Mouse (Mus musculus) gastrocnemius, adult 2 months (tissue): Measurements from ENCODE around the gene Xpa. TPM values are rescaled to one million over a fixed set of nuclear protein-coding genes. Genes with fewer than 3 reads are reported as not detected.
A peak's percentile ranks its signal among the peaks of the same experiment; 100 is the strongest.
"Not testable (repeated sequence)": the region's sequence is repeated elsewhere in the genome, so short reads cannot be mapped to it uniquely, and the experiment has no call there.

Experiments used
- DNase-seq: peaks from one replicate; pipeline ENCODE4 v3.0.0; 2022
- H3K27ac ChIP-seq: fragments of 200-600 bp; 2 replicates; pipeline ENCODE4 v1.8.1; 2022; ENCODE audit warnings: mild to moderate bottlenecking
- H3K4me3 ChIP-seq: fragments of 200-600 bp; 2 replicates; pipeline ENCODE4 v1.8.1; 2022; ENCODE audit warnings: mild to moderate bottlenecking, moderate library complexity
- CTCF ChIP-seq: fragments of 200-600 bp; IDR thresholded peaks from 2 replicates; pipeline ENCODE4 v1.8.1; 2022; ENCODE audit warnings: antibody characterized with exemption, mild to moderate bottlenecking, moderate library complexity
- intact Hi-C: fragments of 180-260 bp; cut with DNase I; formaldehyde crosslinking; loops from one replicate; pipeline ENCODE4 v1.15.1; 2025
- long read RNA-seq, 2 experiments: library from polyadenylated mRNA; stranded (forward); transcript quantifications; one replicate each; pipeline ENCODE4 v2.0.0; 2021
- total RNA-seq, 2 experiments: library from RNA; stranded (reverse); gene quantifications; 2 replicates each; pipeline ENCODE4 v1.2.3; 2021

Gene Xpa
- 1 to 10 TPM; 6.0 to 6.9 TPM for total RNA-seq
- long read RNA-seq, experiment 1, partial matches to known transcripts, result 0 of 4 reads
- long read RNA-seq, experiment 1, other reads (novel, unspliced or antisense), result 2 of 4 reads
- long read RNA-seq, experiment 2, partial matches to known transcripts, result 0 of 4 reads
- long read RNA-seq, experiment 2, other reads (novel, unspliced or antisense), result 0 of 4 reads

DNA sequence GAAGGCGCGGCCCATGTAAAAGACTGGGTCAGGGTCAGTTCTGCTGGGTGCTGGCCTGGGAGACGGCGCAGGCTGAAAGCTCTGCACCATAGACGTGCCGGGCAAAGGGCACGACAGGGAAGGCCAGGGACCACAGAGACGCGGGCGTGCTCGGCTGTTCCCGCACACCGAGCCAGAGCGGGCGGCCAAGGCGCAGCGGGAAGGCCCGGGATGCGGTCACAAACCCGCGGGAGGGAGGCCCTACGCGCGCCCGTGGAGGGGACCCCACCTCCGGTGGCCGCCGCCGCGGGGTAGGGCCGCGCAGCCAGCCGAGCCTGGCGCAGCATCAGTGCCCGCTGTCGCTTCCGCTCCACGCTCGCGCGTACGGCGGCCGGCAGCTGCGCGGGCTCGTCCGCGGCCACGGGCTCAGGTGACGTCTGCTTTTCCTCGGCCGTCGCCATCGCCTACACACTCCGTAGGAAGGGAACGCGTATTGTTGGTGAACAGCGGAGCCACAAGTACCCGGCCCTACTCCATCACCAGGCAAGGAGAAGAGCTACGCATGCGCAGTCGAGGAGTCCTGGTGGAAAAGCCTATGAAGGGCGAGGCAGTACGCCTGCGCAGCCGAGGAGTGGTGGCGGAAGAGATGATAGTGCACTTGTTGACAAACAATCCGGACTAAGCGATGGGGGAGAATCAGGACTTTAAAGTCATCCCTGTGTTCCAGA lies at the start of gene Xpa:
TSS of gene Xpa (minus strand) at position 531 of the 707 bp plus-strand sequence.
- Histone ChIP-seq H3K27ac (peak within 1 kb of the TSS; percentile 92), H3K4me3 (peak within 1 kb of the TSS; percentile 97)
- intact Hi-C loops, result loop anchor here (10.0 kb wide), 2 partner anchors 269 to 459 kb away; partner anchors contain the start of gene Tbc1d2
- TF ChIP-seq CTCF, result no peak
- peak; percentile 97 for DNase-seq

DNA sequence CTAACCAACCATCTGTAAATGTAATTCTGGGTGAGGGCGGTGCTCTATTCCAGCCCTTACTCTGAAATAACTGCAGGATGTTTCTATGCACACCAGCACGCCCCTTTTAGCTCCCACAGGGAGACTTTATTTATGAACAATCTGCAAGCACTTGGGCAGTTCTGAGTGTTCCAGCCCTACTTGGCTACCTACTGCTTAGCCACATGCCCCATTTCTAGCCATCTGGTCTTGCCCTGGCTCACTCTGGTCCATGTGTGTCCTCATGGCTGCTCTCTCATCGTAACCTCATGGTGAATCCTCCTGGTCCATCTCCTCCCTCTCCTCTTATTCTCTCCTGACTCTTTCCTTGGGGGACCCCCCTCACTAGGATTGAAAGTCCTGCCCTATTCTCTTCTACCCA lies 39.8 kb upstream of the Xpa start:
- DNase-seq, result no peak
- H3K27ac ChIP-seq, result no peak overlapping the region
- no peak overlapping the region for H3K4me3 ChIP-seq
- no peak for TF ChIP-seq CTCF
- intact Hi-C loops, result no loop called here

DNA sequence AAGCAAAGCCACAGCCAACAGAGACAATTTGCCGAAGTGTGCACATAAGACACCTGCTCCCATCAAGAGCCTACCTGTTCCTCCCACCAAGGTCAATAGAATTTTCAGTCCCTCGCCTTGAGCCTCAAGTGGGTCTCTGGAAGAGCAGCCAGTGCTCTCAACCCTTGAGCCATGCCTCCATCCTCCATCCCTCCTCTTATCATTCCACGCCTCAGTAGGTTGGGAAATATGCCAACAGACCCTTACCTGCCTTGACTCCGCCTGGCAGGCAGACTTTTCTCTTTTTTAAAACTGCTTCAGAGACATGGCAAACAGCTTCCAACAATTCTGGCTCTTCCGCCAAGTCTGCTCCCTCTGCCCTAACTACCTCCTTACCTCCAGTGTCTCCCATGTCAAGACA lies 38.6 kb upstream of the Xpa start:
- no peak overlapping the region for H3K27ac ChIP-seq
- H3K4me3 ChIP-seq, result no peak overlapping the region
- DNase-seq, result no peak
- intact Hi-C loops, result no loop called here
- no peak for TF ChIP-seq CTCF

DNA sequence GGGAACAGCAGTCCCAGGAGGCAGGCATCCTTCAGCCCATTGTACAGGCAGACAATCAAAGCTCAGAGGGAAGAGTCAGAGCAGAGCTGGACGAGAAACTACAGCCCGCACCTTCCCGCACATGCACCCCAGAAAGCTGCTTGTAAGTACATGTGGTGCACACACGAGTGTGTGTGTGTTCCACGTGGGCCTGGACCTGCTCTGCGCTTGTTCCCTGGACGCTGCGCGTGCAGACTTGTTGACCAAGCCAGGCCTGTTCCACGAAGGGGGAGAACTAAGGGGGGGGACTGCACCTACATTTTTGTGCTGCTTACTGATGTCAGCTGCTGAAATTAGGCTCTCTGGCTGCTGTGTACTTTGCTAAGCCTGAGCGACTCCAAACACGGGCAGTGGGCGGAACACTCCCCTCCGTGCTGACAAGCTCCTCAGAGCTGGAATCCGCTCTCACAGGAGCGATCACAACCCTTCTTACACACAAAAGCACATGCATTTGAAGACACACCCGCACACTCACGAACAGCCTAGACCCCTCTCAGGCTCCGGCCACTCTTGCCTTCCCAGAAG lies 30.9 kb upstream of the Xpa start:
- Histone ChIP-seq H3K27ac (no peak overlapping the region), H3K4me3 (no peak overlapping the region)
- intact Hi-C loops, result no loop called here
- TF ChIP-seq CTCF, result no peak
- no peak for DNase-seq

DNA sequence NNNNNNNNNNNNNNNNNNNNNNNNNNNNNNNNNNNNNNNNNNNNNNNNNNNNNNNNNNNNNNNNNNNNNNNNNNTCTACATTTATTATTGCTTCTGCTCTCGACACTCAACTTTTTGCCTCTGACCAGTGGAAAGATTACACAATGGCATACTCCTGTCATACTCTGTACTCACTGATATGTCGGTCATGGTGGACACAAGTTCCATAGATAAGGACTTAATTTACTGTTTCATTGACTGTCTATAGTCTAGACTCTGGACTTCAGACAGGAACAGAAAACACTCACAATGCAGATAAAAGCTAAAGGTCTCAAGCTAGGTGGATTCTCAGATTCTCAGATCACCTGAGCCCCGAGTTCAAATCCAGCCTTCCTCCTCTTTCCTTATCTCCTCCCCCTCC lies 25.0 kb upstream of the Xpa start:
- Histone ChIP-seq H3K27ac (no peak overlapping the region), H3K4me3 (no peak overlapping the region)
- TF ChIP-seq CTCF, result no peak
- intact Hi-C loops, result no loop called here
- no peak for DNase-seq

DNA sequence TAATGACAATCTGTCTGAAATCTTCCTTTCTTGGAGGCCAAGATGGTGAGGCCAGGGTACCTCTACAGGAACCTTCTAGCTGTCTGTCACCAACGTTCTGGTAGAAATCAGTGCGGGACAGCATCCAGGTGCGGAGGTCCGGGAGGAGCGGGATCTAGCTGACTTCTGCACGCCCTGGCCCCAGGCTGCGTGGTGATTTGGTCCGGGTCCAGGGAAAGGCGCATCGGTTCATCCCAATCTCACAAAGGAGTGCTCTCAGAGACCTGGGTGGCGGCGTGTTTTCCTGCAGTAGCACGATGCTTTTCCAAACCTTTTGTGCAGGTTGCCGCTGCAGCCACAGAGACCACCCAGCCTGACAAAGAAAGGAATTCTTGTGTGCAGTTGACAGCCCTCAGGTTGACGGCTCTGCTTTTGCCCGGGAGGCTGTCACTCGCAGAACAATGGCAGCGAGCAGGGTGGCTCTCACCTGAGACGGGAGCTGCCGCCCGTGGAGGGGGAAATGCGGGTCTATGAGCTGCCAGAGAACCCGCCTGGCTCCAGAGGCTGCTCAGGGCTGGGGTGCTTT lies 6.5 kb upstream of the Xpa start:
- H3K27ac ChIP-seq, result no peak overlapping the region
- peak overlapping the region; percentile 47 for H3K4me3 ChIP-seq
- intact Hi-C loops, result loop anchor here (5.0 kb wide), 1 partner anchor 170 kb away; no protein-coding TSS in a partner anchor
- peak; percentile 26 for DNase-seq
- no peak for TF ChIP-seq CTCF

DNA sequence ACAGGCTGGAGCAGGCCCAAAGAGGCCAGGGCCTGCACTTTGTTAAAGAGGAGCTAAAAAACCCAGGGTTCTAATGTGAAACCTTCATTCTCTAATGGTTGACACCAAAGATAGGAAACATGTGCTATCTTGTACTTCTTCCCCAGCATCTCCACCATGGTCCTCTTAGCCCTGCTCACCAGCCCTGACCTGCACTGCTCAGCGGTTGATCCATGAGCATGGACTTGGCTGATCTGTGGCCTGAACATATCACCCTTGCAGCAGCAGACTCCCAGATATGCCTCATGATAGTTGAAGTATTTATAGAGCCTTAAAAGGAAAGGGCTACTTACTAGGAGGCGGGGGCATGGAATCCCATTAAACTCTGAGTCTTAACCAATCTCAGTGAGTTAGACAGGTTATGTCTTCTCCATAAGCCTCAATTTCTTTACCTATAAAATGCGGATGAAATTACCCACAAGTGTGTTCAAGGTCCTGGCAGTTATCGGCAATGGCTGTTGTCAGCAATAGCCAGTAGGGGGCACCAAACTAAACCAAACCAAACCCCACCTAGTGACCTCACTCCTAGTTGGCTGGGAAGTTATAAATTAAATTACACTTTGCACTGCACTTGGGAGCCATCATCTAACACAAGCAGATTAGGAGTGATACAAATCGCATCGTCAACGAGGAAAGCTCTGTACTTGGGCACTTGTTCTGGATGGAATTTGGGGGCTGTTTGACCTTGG lies 5.9 kb upstream of the Xpa start:
- H3K27ac ChIP-seq, result no peak overlapping the region
- peak; percentile 92 for TF ChIP-seq CTCF
- peak overlapping the region; percentile 47 for H3K4me3 ChIP-seq
- peak; percentile 57 for DNase-seq
- intact Hi-C loops, result loop anchor here (5.0 kb wide), 1 partner anchor 170 kb away; no protein-coding TSS in a partner anchor

DNA sequence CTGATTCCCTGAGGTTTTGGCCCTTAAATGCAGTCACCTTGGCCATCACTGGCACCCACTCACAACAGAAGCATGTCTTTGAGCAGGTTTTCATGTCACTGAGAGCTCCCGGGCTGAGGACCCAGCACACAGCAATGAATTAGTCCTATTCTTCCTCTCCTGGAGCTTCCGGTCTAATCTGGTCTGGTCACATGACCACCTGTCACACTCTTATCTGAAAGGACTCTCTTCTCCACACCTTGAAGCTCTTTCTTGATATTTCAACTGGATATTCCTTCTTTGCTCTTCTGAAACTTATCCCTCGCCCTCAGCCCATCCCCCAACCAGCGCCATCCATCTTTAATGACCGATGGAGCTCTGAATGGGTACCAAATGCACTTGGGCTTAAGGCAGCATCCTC lies 2.0 kb upstream of the Xpa start:
- intact Hi-C loops, result loop anchor here (10.0 kb wide), 2 partner anchors 267 to 457 kb away; partner anchors contain the start of gene Tbc1d2
- no peak for DNase-seq
- no peak overlapping the region for H3K4me3 ChIP-seq
- TF ChIP-seq CTCF, result no peak
- H3K27ac ChIP-seq, result no peak overlapping the region

DNA sequence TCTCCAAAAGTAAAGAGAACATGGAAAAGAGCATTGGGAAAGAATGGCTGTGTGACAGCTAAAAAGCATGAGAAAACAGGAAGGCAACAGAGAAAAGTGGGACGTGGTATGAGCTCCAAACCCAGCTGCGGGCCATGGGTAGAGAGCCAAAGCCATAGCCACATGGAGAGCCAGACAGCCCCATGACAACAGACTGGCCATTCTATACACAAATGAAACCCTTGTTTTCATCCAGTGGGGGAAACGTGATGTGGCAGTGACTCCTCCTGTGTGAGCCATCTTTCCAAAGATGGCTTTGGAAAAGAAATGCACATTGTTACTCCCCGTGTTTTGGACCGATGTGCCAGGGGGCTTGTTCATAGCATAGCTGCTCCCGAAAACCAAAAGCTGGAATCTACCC lies 402 bp upstream of the Xpa start:
- DNase-seq, result no peak
- peak overlapping the region; percentile 92 for H3K27ac ChIP-seq
- no peak for TF ChIP-seq CTCF
- intact Hi-C loops, result loop anchor here (10.0 kb wide), 2 partner anchors 268 to 458 kb away; partner anchors contain the start of gene Tbc1d2
- peak overlapping the region; percentile 97 for H3K4me3 ChIP-seq

DNA sequence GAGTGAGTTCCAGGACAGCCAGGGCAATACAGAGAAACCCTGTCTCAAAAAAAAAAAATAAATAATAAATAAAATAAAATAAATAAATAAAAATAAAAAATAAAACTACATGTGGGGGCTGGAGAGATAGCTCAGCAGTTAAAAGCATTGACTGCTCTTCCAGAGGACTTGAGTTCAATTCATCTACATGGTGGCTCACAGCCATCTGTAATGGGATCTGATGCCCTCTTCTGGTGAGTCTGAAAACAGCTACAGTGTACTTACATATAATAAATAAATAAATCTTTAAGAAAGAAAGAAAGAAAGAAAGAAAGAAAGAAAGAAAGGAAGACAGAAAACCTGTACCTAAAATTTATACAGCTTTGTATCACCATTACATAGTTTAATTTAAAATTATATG lies 4.1 kb downstream of the Xpa start:
- not testable (repeated sequence) for H3K4me3 ChIP-seq, H3K27ac ChIP-seq, DNase-seq
- peak; percentile 56 for TF ChIP-seq CTCF
- intact Hi-C loops, result loop anchor here (10.0 kb wide), 2 partner anchors 273 to 463 kb away; partner anchors contain the start of gene Tbc1d2

DNA sequence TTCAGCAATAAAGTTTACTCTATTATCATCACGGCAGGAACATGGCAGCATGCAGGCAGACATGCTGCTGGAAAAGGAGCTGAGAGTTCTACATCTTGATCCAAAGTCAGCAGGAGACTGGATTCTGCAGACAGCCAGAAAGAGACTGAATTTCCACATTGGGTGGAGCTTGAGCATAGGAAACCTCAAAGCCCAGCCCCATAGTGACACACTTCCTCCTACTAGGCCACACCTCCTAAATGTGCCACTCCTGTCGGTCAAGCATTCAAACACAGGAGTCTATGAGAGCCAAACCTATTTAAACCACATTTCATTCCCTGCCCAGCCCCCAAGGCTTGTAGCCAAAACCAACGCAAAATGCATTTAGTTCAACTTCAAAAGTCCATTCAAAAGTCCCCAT lies 9.6 kb downstream of the Xpa start:
- no peak overlapping the region for H3K27ac ChIP-seq
- intact Hi-C loops, result no loop called here
- TF ChIP-seq CTCF, result no peak

DNA sequence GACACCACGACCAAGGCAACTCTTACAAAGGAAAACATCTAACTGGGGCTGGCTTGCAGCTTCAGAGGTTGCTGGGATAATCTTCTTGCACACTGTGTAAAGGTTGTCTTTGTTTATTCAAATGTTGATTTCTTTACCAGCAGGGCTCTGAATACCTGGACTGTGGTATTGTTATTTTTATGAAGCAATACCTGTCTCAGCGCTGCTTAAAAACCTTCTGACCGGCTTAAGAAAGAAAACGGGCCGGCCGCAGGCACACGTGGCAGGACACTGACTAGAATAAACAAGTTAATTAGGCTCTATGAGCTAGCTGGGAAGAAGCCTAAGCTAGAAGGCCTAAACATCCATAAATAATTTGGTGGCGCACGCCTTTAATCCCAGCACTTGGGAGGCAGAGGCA lies 10.2 kb downstream of the Xpa start:
- no peak overlapping the region for H3K27ac ChIP-seq
- H3K4me3 ChIP-seq, result no peak overlapping the region
- no peak for DNase-seq
- intact Hi-C loops, result no loop called here
- no peak for TF ChIP-seq CTCF

More for the DNA sequence above, 9.6 kb downstream of the Xpa start:
- DNase-seq, result no peak
- H3K4me3 ChIP-seq, result no peak overlapping the region

DNA sequence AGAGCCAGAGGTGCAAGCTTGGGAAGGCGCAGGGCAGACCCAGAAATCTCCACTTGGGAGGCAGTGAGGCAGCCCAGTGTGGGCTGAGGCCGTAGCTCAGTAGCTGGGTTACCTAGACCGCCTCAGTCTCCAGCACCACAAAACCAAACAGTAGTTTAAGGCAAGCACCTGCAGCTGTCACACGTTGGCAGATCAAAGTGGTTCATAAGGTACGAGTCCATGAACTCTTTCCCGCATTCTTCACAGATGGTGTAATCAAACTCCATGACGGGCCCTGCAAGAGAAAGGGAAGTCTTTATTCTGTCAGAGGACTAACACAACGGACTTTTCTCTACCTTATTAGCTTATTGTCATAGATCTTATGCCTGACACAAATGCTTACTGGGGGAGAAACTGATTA lies 10.7 kb downstream of the Xpa start:
- Histone ChIP-seq H3K4me3 (no peak overlapping the region), H3K27ac (no peak overlapping the region)
- DNase-seq, result no peak
- intact Hi-C loops, result no loop called here
- TF ChIP-seq CTCF, result no peak
